Mouse (Mus musculus) heart, embryonic 11.5 days (tissue): Measurements from ENCODE around the gene Cdc25b. TPM values are rescaled to one million over a fixed set of nuclear protein-coding genes. Genes with fewer than 3 reads are reported as not detected.
A peak's percentile ranks its signal among the peaks of the same experiment; 100 is the strongest.

Experiments used
- ATAC-seq: fragments of 200-750 bp; cut with Nextera tagmentation; replicated peaks from 2 replicates; pipeline ENCODE4 v1.8.0; 2017; ENCODE audit warnings: moderate library complexity; ENCODE audit not compliant: insufficient number of reproducible peaks, low FRiP score, low TSS enrichment
- H3K27ac ChIP-seq: fragments of 300-500 bp; sonication (generic); 2 replicates; pipeline ENCODE4 v1.5.1; 2014; ENCODE audit warnings: mild to moderate bottlenecking, low read depth, low read length
- H3K27me3 ChIP-seq: fragments of 300-500 bp; sonication (generic); 2 replicates; pipeline ENCODE4 v1.6.1; 2014; ENCODE audit warnings: mild to moderate bottlenecking, low read length, mixed read lengths; ENCODE audit not compliant: control insufficient read depth, insufficient read depth
- H3K36me3 ChIP-seq: fragments of 300-500 bp; sonication (generic); 2 replicates; pipeline ENCODE4 v1.6.1; 2014; ENCODE audit warnings: mild to moderate bottlenecking, low read length, moderate library complexity, mixed read lengths; ENCODE audit not compliant: control insufficient read depth, insufficient read depth
- H3K4me1 ChIP-seq: fragments of 300-500 bp; sonication (generic); 2 replicates; pipeline ENCODE4 v1.6.1; 2014; ENCODE audit warnings: low read length; ENCODE audit not compliant: control insufficient read depth, insufficient read depth
- H3K4me2 ChIP-seq: fragments of 300-500 bp; sonication (generic); 2 replicates; pipeline ENCODE4 v1.6.1; 2014; ENCODE audit warnings: mild to moderate bottlenecking, moderate library complexity
- H3K4me3 ChIP-seq: fragments of 300-500 bp; sonication (generic); 2 replicates; pipeline ENCODE4 v1.5.1; 2014; ENCODE audit warnings: low read depth, low read length
- H3K9ac ChIP-seq: fragments of 300-500 bp; sonication (generic); 2 replicates; pipeline ENCODE4 v1.6.1; 2014; ENCODE audit warnings: mild to moderate bottlenecking, low read depth, low read length, moderate library complexity
- H3K9me3 ChIP-seq: fragments of 300-500 bp; sonication (generic); replicated peaks from 2 replicates; pipeline ENCODE4 v1.6.1; 2016; ENCODE audit warnings: low read length; ENCODE audit not compliant: control insufficient read depth
- WGBS: fragments of 180-500 bp; shearing (Covaris S2); extraction: QIAGEN DNeasy Blood & Tissue Kit; methylation state at CpG from one replicate; pipeline ENCODE4 v1.1.7; 2014; ENCODE audit not compliant: insufficient replicate concordance; 5-methylcytosine and 5-hydroxymethylcytosine counted together
- polyA plus RNA-seq: library from polyadenylated mRNA; unstranded; fragments of >200 nt; fragmentation: Nextera tagmentation; extraction: Ambion mirVana; gene quantifications from 2 replicates; pipeline ENCODE4 v1.2.1, GENCODE M21; 2014

The Cdc25b gene
- polyA plus RNA-seq, 1 experiment from 2014 or later: 41.8 TPM

GRCm38 (mm10) chr2:131205521-131206182, 18.9 kb downstream of the Cdc25b start:
- Histone ChIP-seq H3K4me3 (no peak overlapping the region), H3K4me2 (no peak overlapping the region), H3K4me1 (peaks cover 11% of the 10 kb centered on the region), H3K9me3 (no peaks in the 10 kb centered on the region), H3K27me3 (no peaks in the 10 kb centered on the region), H3K36me3 (no peaks in the 10 kb centered on the region; the same call in 1 of the 2 replicates), H3K27ac (no peak overlapping the region), H3K9ac (no peak overlapping the region)
- no peak for ATAC-seq
- WGBS: 59% methylated on average over 8 of the region's 8 CpGs

- no peak within 1 kb of the TSS for H3K27ac ChIP-seq
- ATAC-seq: no peak
- H3K9me3 ChIP-seq: no peaks in the 10 kb centered on the region
- 82% methylated on average over 4 of the region's 4 CpGs for WGBS
- H3K4me2 ChIP-seq: no peak within 1 kb of the TSS
- no peak within 1 kb of the TSS for H3K9ac ChIP-seq
- no peaks in the 10 kb centered on the region for H3K36me3 ChIP-seq
- no peak within 1 kb of the TSS for H3K4me3 ChIP-seq
- H3K4me1 ChIP-seq: peaks cover 18% of the 10 kb centered on the region
- H3K27me3 ChIP-seq: no peaks in the 10 kb centered on the region
Observed at GRCm38 (mm10) chr2:131206778-131207177, 20.0 kb downstream of the Cdc25b start, which contains the start of gene Ap5s1. Gene Ap5s1 (plus strand): TSS chr2:131207078.

GRCm38 (mm10) chr2:131208356-131208755, 21.6 kb downstream of the Cdc25b start:
- Histone ChIP-seq H3K9ac (no peak overlapping the region), H3K27ac (no peak overlapping the region), H3K4me3 (no peak overlapping the region), H3K4me2 (no peak overlapping the region), H3K4me1 (peaks cover 21% of the 10 kb centered on the region), H3K9me3 (no peaks in the 10 kb centered on the region), H3K27me3 (no peaks in the 10 kb centered on the region), H3K36me3 (peaks cover 6% of the 10 kb centered on the region; the same call in 1 of the 2 replicates)
- 92% methylated on average over 2 of the region's 2 CpGs for WGBS
- ATAC-seq: no peak

- no peaks in the 10 kb centered on the region for H3K27me3 ChIP-seq
- 69% methylated on average over 4 of the region's 4 CpGs for WGBS
- H3K27ac ChIP-seq: peak overlapping the region; percentile 86; the same call in 1 of the 2 replicates
- ATAC-seq: no peak
- H3K36me3 ChIP-seq: peaks cover 6% of the 10 kb centered on the region; the same call in 1 of the 2 replicates
- peaks cover 21% of the 10 kb centered on the region for H3K4me1 ChIP-seq
- 0 out of 2 replicates have a peak overlapping the region, but pooled peaks have one; percentile 70 for H3K4me3 ChIP-seq
- no peaks in the 10 kb centered on the region for H3K9me3 ChIP-seq
- peak overlapping the region; percentile 73 for H3K4me2 ChIP-seq
- peak overlapping the region; percentile 49 for H3K9ac ChIP-seq
Observed at GRCm38 (mm10) chr2:131209125-131209795, 22.5 kb downstream of the Cdc25b start.

- ATAC-seq: peak; percentile 93
- peak overlapping the region; percentile 86 for H3K27ac ChIP-seq
Observed at GRCm38 (mm10) chr2:131209969-131210792, 23.4 kb downstream of the Cdc25b start.

GRCm38 (mm10) chr2:131211026-131211615, 24.4 kb downstream of the Cdc25b start:
- no peaks in the 10 kb centered on the region for H3K9me3 ChIP-seq
- H3K9ac ChIP-seq: peak overlapping the region; percentile 88
- H3K36me3 ChIP-seq: peaks cover 6% of the 10 kb centered on the region; the same call in 1 of the 2 replicates
- peak overlapping the region; percentile 73 for H3K4me2 ChIP-seq
- WGBS: 61% methylated on average over 9 of the region's 9 CpGs
- peak overlapping the region; percentile 70 for H3K4me3 ChIP-seq
- no peaks in the 10 kb centered on the region for H3K27me3 ChIP-seq
- ATAC-seq: no peak
- H3K4me1 ChIP-seq: peaks cover 10% of the 10 kb centered on the region; the same call in 1 of the 2 replicates
- peak overlapping the region; percentile 86; the same call in 1 of the 2 replicates for H3K27ac ChIP-seq

More at GRCm38 (mm10) chr2:131209969-131210792, 23.4 kb downstream of the Cdc25b start:
- Histone ChIP-seq H3K36me3 (peaks cover 6% of the 10 kb centered on the region; the same call in 1 of the 2 replicates), H3K4me1 (peaks cover 13% of the 10 kb centered on the region; the same call in 1 of the 2 replicates), H3K9me3 (no peaks in the 10 kb centered on the region), H3K4me3 (peak overlapping the region; percentile 70), H3K27me3 (no peaks in the 10 kb centered on the region), H3K4me2 (peak overlapping the region; percentile 73), H3K9ac (peak overlapping the region; percentile 88)
- 1% methylated on average over 50 of the region's 50 CpGs for whole genome bisulfite sequencing

- Histone ChIP-seq H3K4me3 (no peak overlapping the region), H3K9me3 (no peaks in the 10 kb centered on the region), H3K27ac (peak overlapping the region; percentile 54), H3K9ac (peak overlapping the region; percentile 39), H3K4me2 (peak overlapping the region; percentile 32), H3K4me1 (peaks cover 10% of the 10 kb centered on the region; the same call in 1 of the 2 replicates), H3K36me3 (peaks cover 6% of the 10 kb centered on the region; the same call in 1 of the 2 replicates), H3K27me3 (no peaks in the 10 kb centered on the region)
- WGBS: 70% methylated on average over 7 of the region's 7 CpGs
- 0 out of 2 replicates have a peak, but pooled peaks have one; percentile 23 for ATAC-seq
Observed at GRCm38 (mm10) chr2:131213773-131214172, 27.0 kb downstream of the Cdc25b start.
